Mouse (Mus musculus) liver, adult 2 months (tissue): ENCODE measurements around the gene Haus5.

ENCODE experiments used
- CTCF ChIP-seq: fragments of 200-500 bp; IDR thresholded peaks from 2 replicates; pipeline ENCODE4 v1.5.1; 2011; ENCODE audit warnings: low read depth, low read length, control low read depth
- POLR2A ChIP-seq: fragments of 200-500 bp; IDR thresholded peaks from 2 replicates; pipeline ENCODE4 v1.6.1; 2011; ENCODE audit warnings: low read length, control low read depth; ENCODE audit not compliant: insufficient read depth; ENCODE audit errors: extremely low read depth

GRCm38 (mm10) chr7:30615049-30615760, 49.6 kb downstream of the Haus5 start:
- TF ChIP-seq CTCF (no peak), POLR2A (no peak)
